Mouse (Mus musculus): ENCODE results near the gene Gtf2f2.

- no peak for TF ChIP-seq CTCF (conservative IDR thresholded peaks at IDR 0.05 in 1 of 2, IDR thresholded peaks at IDR 0.05 in 1 of 2; ENCODE audit: low read depth in 2 of 2, low read length in 2 of 2)
- TF ChIP-seq POLR2A (IDR thresholded peaks at IDR 0.05; ENCODE audit: low read depth, low read length): no peak
- no peak for TF ChIP-seq GABPA (IDR thresholded peaks at IDR 0.05; ENCODE audit: insufficient replicate concordance, low read depth, low read length)
- no peak for TF ChIP-seq NELFE (IDR thresholded peaks at IDR 0.05; ENCODE audit: low read depth, low read length)
- no peak for TF ChIP-seq POLR2AphosphoS2 (IDR thresholded peaks at IDR 0.05; ENCODE audit: low read depth, low read length)
- TF ChIP-seq ZC3H11A (IDR thresholded peaks at IDR 0.05; ENCODE audit: low read depth, low read length): no peak
- no peak for TF ChIP-seq CHD2 (IDR thresholded peaks at IDR 0.05; ENCODE audit: low read length)
- no peak for TF ChIP-seq MAZ (IDR thresholded peaks at IDR 0.05; ENCODE audit: low read depth, low read length)
- TF ChIP-seq EP300 (IDR thresholded peaks at IDR 0.05; ENCODE audit: low read length): no peak
Observed at GRCm38 (mm10) chr14:76020927-76021719, 10.5 kb upstream of the Gtf2f2 start.
